Mouse (Mus musculus): ENCODE measurements around the gene Pifo. TPM values are rescaled to one million over a fixed set of nuclear protein-coding genes. Genes with fewer than 3 reads are reported as not detected.
"Not testable (repeated sequence)": the region's sequence is repeated elsewhere in the genome, so short reads cannot be mapped to it uniquely, and the experiment has no call there.

Gene Pifo
- polyA plus RNA-seq, 1 experiment: not detected

GRCm38 (mm10) chr3:106000707-106001375, 13.6 kb downstream of the Pifo start:
- TF ChIP-seq TAL1 (IDR thresholded peaks at IDR 0.05; ENCODE audit: low read length): no peak
- no peak for TF ChIP-seq GATA1 (IDR thresholded peaks at IDR 0.05; ENCODE audit: low read length)
- H3K36me3 ChIP-seq (ENCODE audit: control insufficient read depth): no peaks in the 10 kb centered on the region
- peaks cover 4% of the 10 kb centered on the region; the same call in 1 of the 2 replicates for H3K27me3 ChIP-seq (ENCODE audit: control insufficient read depth)
- no peaks in the 10 kb centered on the region for H3K9me3 ChIP-seq (ENCODE audit: control insufficient read depth, low read length)
- no peaks in the 10 kb centered on the region for H3K4me1 ChIP-seq (ENCODE audit: control insufficient read depth)
- no peak overlapping the region for H3K4me3 ChIP-seq (replicated peaks)

- Histone ChIP-seq H3K4me3 (replicated peaks) (no peak overlapping the region), H3K9me3 (ENCODE audit: control insufficient read depth, low read length) (no peaks in the 10 kb centered on the region), H3K4me1 (ENCODE audit: control insufficient read depth) (no peaks in the 10 kb centered on the region), H3K36me3 (ENCODE audit: control insufficient read depth) (no peaks in the 10 kb centered on the region), H3K27me3 (ENCODE audit: control insufficient read depth) (no peaks in the 10 kb centered on the region)
- TF ChIP-seq GATA1 (IDR thresholded peaks at IDR 0.05; ENCODE audit: low read length): no peak
- no peak for TF ChIP-seq TAL1 (IDR thresholded peaks at IDR 0.05; ENCODE audit: low read length)
Measured at GRCm38 (mm10) chr3:105994730-105995129, 19.7 kb downstream of the Pifo start.

GRCm38 (mm10) chr3:105991653-105992283, 22.7 kb downstream of the Pifo start:
- no peak for TF ChIP-seq TAL1 (IDR thresholded peaks at IDR 0.05; ENCODE audit: low read length)
- TF ChIP-seq GATA1 (IDR thresholded peaks at IDR 0.05; ENCODE audit: low read length): no peak

GRCm38 (mm10) chr3:105989611-105990010, 24.8 kb downstream of the Pifo start:
- not testable (repeated sequence) for H3K27me3 ChIP-seq (ENCODE audit: control insufficient read depth); H3K9me3 ChIP-seq (ENCODE audit: control insufficient read depth, low read length); H3K4me3 ChIP-seq (replicated peaks); H3K36me3 ChIP-seq (ENCODE audit: control insufficient read depth); H3K4me1 ChIP-seq (ENCODE audit: control insufficient read depth)

More at GRCm38 (mm10) chr3:105991653-105992283, 22.7 kb downstream of the Pifo start:
- H3K4me3 ChIP-seq (replicated peaks): no peak overlapping the region
- H3K9me3 ChIP-seq (ENCODE audit: control insufficient read depth, low read length): no peaks in the 10 kb centered on the region
- H3K4me1 ChIP-seq (ENCODE audit: control insufficient read depth): no peaks in the 10 kb centered on the region
- no peaks in the 10 kb centered on the region for H3K27me3 ChIP-seq (ENCODE audit: control insufficient read depth)
- H3K36me3 ChIP-seq (ENCODE audit: control insufficient read depth): no peaks in the 10 kb centered on the region

- TF ChIP-seq TAL1 (IDR thresholded peaks at IDR 0.05; ENCODE audit: low read length) (no peak), GATA1 (IDR thresholded peaks at IDR 0.05; ENCODE audit: low read length) (no peak)
- Histone ChIP-seq H3K27me3 (ENCODE audit: control insufficient read depth) (no peaks in the 10 kb centered on the region), H3K36me3 (ENCODE audit: control insufficient read depth) (peaks cover 10% of the 10 kb centered on the region), H3K4me3 (replicated peaks) (no peak overlapping the region), H3K9me3 (ENCODE audit: control insufficient read depth, low read length) (no peaks in the 10 kb centered on the region), H3K4me1 (ENCODE audit: control insufficient read depth) (no peaks in the 10 kb centered on the region)
Measured at GRCm38 (mm10) chr3:105974174-105974573, 40.3 kb downstream of the Pifo start.

GRCm38 (mm10) chr3:105973411-105973810, 41.0 kb downstream of the Pifo start, which contains the start of gene Ovgp1:
Gene Ovgp1, plus strand, starts transcription at chr3:105973711.
- Histone ChIP-seq H3K4me1 (ENCODE audit: control insufficient read depth) (no peaks in the 10 kb centered on the region), H3K36me3 (ENCODE audit: control insufficient read depth) (peaks cover 18% of the 10 kb centered on the region), H3K9me3 (ENCODE audit: control insufficient read depth, low read length) (no peaks in the 10 kb centered on the region), H3K4me3 (replicated peaks) (no peak within 1 kb of the TSS), H3K27me3 (ENCODE audit: control insufficient read depth) (no peaks in the 10 kb centered on the region)
- TF ChIP-seq GATA1 (IDR thresholded peaks at IDR 0.05; ENCODE audit: low read length) (no peak), TAL1 (IDR thresholded peaks at IDR 0.05; ENCODE audit: low read length) (no peak)

- H3K9me3 ChIP-seq (ENCODE audit: control insufficient read depth, low read length): no peaks in the 10 kb centered on the region
- no peak overlapping the region for H3K4me3 ChIP-seq (replicated peaks)
- no peaks in the 10 kb centered on the region for H3K4me1 ChIP-seq (ENCODE audit: control insufficient read depth)
- no peaks in the 10 kb centered on the region for H3K27me3 ChIP-seq (ENCODE audit: control insufficient read depth)
- no peak for TF ChIP-seq GATA1 (IDR thresholded peaks at IDR 0.05; ENCODE audit: low read length)
- TF ChIP-seq TAL1 (IDR thresholded peaks at IDR 0.05; ENCODE audit: low read length): no peak
- peaks cover 32% of the 10 kb centered on the region for H3K36me3 ChIP-seq (ENCODE audit: control insufficient read depth)
Measured at GRCm38 (mm10) chr3:105971831-105972446, 42.5 kb downstream of the Pifo start.

GRCm38 (mm10) chr3:105960700-105961099, 53.7 kb downstream of the Pifo start:
- Histone ChIP-seq H3K36me3 (ENCODE audit: control insufficient read depth) (peaks cover 69% of the 10 kb centered on the region), H3K4me3 (replicated peaks) (peak overlapping the region; percentile 75), H3K4me1 (ENCODE audit: control insufficient read depth) (peaks cover 35% of the 10 kb centered on the region), H3K27me3 (ENCODE audit: control insufficient read depth) (no peaks in the 10 kb centered on the region), H3K9me3 (ENCODE audit: control insufficient read depth, low read length) (peaks cover 2% of the 10 kb centered on the region; the same call in 1 of the 2 replicates)
- TF ChIP-seq TAL1 (IDR thresholded peaks at IDR 0.05; ENCODE audit: low read length) (no peak), GATA1 (IDR thresholded peaks at IDR 0.05; ENCODE audit: low read length) (no peak)

GRCm38 (mm10) chr3:105959999-105960398, 54.4 kb downstream of the Pifo start, which contains the start of gene Atp5f1:
Gene Atp5f1, minus strand, starts transcription at chr3:105960099.
- peak within 1 kb of the TSS; percentile 75 for H3K4me3 ChIP-seq (replicated peaks)
- peaks cover 36% of the 10 kb centered on the region for H3K4me1 ChIP-seq (ENCODE audit: control insufficient read depth)
- TF ChIP-seq TAL1 (IDR thresholded peaks at IDR 0.05; ENCODE audit: low read length): no peak
- peaks cover 2% of the 10 kb centered on the region; the same call in 1 of the 2 replicates for H3K9me3 ChIP-seq (ENCODE audit: control insufficient read depth, low read length)
- peaks cover 69% of the 10 kb centered on the region for H3K36me3 ChIP-seq (ENCODE audit: control insufficient read depth)
- H3K27me3 ChIP-seq (ENCODE audit: control insufficient read depth): no peaks in the 10 kb centered on the region

Data from erythroblast, embryonic 14.5 days (primary cell).